Mouse (Mus musculus): Measurements from ENCODE around the gene Hist1h2an. TPM values are rescaled to one million over a fixed set of nuclear protein-coding genes. Genes with fewer than 3 reads are reported as not detected.

Hist1h2an gene
- polyA plus RNA-seq, 1 experiment from 2014 or later: 11.7 TPM

DNA sequence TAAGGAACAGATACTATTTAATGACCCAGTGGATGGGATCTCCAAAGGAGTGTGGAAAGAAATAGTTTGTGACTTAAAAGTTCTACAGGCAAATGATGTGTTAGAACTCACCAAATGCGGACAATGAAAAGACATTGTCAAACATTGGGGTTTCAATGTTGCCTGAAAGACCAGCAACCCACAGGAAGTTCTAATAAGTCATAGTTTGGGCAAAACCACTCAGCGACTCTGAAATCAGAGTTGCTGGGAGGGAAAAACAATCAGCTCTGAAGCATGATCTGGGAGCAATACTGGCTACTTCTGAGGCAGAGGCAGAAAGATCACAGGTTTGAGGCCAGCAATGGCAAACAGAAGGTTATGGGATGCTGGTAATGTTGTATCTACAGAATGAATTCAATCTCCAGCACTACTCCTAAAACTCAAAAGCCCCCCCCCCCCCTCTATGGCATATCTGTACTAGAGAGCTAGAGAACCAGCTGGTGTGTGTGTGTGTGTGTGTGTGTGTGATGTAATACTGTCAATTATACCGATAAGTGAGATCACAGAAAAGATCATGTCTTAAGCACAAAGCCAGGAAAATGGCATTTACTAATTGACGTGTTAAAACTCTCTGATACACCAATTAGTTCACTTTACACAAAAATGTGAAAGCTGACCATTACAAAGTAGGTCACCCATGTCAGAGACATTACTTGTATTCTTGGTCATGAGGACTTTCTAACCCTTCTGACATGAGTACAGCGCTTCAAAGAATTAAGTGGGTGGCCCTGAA lies 37.4 kb downstream of the Hist1h2an start:
- Histone ChIP-seq H3K27me3 (ENCODE audit: low read depth, poor library complexity, severe bottlenecking) (no peaks in the 10 kb centered on the region), H3K27ac (replicated peaks) (peak overlapping the region; percentile 91), H3K9me3 (replicated peaks) (no peaks in the 10 kb centered on the region), H3K4me1 (peaks cover 45% of the 10 kb centered on the region), H3K36me3 (no peaks in the 10 kb centered on the region), H3K4me3 (peak overlapping the region; percentile 61)
- DNase-seq (ENCODE audit: low spot score): peak; percentile 58
- 6% methylated on average over 5 of the region's 5 CpGs for WGBS

DNA sequence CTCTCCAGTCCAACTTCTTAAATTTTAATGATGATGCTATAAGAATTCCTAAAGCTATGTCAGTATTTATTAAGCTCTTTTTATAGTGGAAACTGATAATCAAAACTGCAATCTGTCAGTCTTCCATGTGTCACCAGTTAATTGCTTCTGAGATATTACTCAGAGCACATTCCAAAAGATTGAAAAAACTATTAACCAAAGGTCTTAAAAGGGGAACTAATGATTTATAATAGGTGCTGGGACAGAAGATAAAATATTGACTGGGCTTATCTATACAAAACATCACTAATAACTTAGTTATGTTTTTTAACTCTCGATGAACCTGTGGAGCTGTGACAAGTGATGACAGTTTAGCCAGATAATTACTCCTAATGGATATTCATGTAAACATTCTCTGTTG lies 42.0 kb downstream of the Hist1h2an start:
- Histone ChIP-seq H3K9me3 (replicated peaks) (no peaks in the 10 kb centered on the region), H3K4me3 (no peak overlapping the region), H3K27me3 (ENCODE audit: low read depth, poor library complexity, severe bottlenecking) (no peaks in the 10 kb centered on the region), H3K36me3 (no peaks in the 10 kb centered on the region), H3K4me1 (peaks cover 20% of the 10 kb centered on the region), H3K27ac (replicated peaks) (no peak overlapping the region)
- 87% methylated on average over 1 of the region's 1 CpGs for WGBS
- DNase-seq (ENCODE audit: low spot score): no peak

Small RNAs within 50 kb of the gene (microRNA-seq; reads per million reads assigned to microRNA genes)
- gene Gm19658: not detected
- gene Gm44346: not detected
- gene Gm44454: 1.8 reads per million
- not detected for gene Gm44466

Other genes with a start within 250 kb of the Hist1h2an start
- gene Olfr1366, start 244.4 kb downstream of the Hist1h2an start, polyA plus RNA-seq (2016; fragmentation: Nextera tagmentation; extraction: Ambion mirVana): 0.11 and 0.15 TPM in 2 replicates
- gene Olfr1535, start 227.3 kb downstream of the Hist1h2an start, polyA plus RNA-seq (2016; fragmentation: Nextera tagmentation; extraction: Ambion mirVana): not detected in 2 replicates
- gene Olfr1364, start 205.5 kb downstream of the Hist1h2an start, polyA plus RNA-seq (2016; fragmentation: Nextera tagmentation; extraction: Ambion mirVana): not detected in 2 replicates
- gene Olfr1362, start 173.2 kb downstream of the Hist1h2an start, polyA plus RNA-seq (2016; fragmentation: Nextera tagmentation; extraction: Ambion mirVana): not detected in 2 replicates
- gene Olfr11, start 144.7 kb downstream of the Hist1h2an start, polyA plus RNA-seq (2016; fragmentation: Nextera tagmentation; extraction: Ambion mirVana): not detected in 2 replicates
- gene Olfr1361, start 123.8 kb downstream of the Hist1h2an start, polyA plus RNA-seq (2016; fragmentation: Nextera tagmentation; extraction: Ambion mirVana): not detected in 2 replicates
- not detected in 2 replicates for gene Olfr1360, start 109.8 kb downstream of the Hist1h2an start, polyA plus RNA-seq (2016; fragmentation: Nextera tagmentation; extraction: Ambion mirVana)
- not detected in 2 replicates for gene Olfr1359, start 89.1 kb downstream of the Hist1h2an start, polyA plus RNA-seq (2016; fragmentation: Nextera tagmentation; extraction: Ambion mirVana)
- gene Hist1h2bl, start 71.1 kb downstream of the Hist1h2an start, polyA plus RNA-seq (2016; fragmentation: Nextera tagmentation; extraction: Ambion mirVana): 1.4 and 3.4 TPM in 2 replicates
- gene Hist1h2ai, start 70.8 kb downstream of the Hist1h2an start, polyA plus RNA-seq (2016; fragmentation: Nextera tagmentation; extraction: Ambion mirVana): 12.2 and 21.8 TPM in 2 replicates
- gene Hist1h3h, start 69.6 kb downstream of the Hist1h2an start, polyA plus RNA-seq (2016; fragmentation: Nextera tagmentation; extraction: Ambion mirVana): 8.9 and 11.3 TPM in 2 replicates
- 5.2 and 7.5 TPM in 2 replicates for gene Hist1h2bm, start 65.2 kb downstream of the Hist1h2an start, polyA plus RNA-seq (2016; fragmentation: Nextera tagmentation; extraction: Ambion mirVana)
- gene Hist1h4j, start 52.2 kb downstream of the Hist1h2an start, polyA plus RNA-seq (2016; fragmentation: Nextera tagmentation; extraction: Ambion mirVana): 1.0 and 1.2 TPM in 2 replicates
- gene Hist1h4k, start 36.7 kb downstream of the Hist1h2an start, polyA plus RNA-seq (2016; fragmentation: Nextera tagmentation; extraction: Ambion mirVana): 1.7 and 6.4 TPM in 2 replicates
- gene Hist1h2ak, start 33.4 kb downstream of the Hist1h2an start, polyA plus RNA-seq (2016; fragmentation: Nextera tagmentation; extraction: Ambion mirVana): 16.8 and 19.9 TPM in 2 replicates
- 0.55 and 2.6 TPM in 2 replicates for gene Hist1h2bn, start 33.1 kb downstream of the Hist1h2an start, polyA plus RNA-seq (2016; fragmentation: Nextera tagmentation; extraction: Ambion mirVana)
- 31.5 and 37.7 TPM in 2 replicates for gene Hist1h1b, start 6.6 kb downstream of the Hist1h2an start, polyA plus RNA-seq (2016; fragmentation: Nextera tagmentation; extraction: Ambion mirVana)
- 114 and 126 TPM in 2 replicates for gene Hist1h3i, start 3.8 kb downstream of the Hist1h2an start, polyA plus RNA-seq (2016; fragmentation: Nextera tagmentation; extraction: Ambion mirVana)
- 3.9 and 4.2 TPM in 2 replicates for gene Hist1h2bp, start 243 bp upstream of the Hist1h2an start, polyA plus RNA-seq (2016; fragmentation: Nextera tagmentation; extraction: Ambion mirVana)
- gene Hist1h2bq, start 23.0 kb upstream of the Hist1h2an start, polyA plus RNA-seq (2016; fragmentation: Nextera tagmentation; extraction: Ambion mirVana): 15.4 and 17.4 TPM in 2 replicates
- 1.6 TPM in 1 of 2 replicates, not detected in the other for gene Hist1h2ao, start 23.2 kb upstream of the Hist1h2an start, polyA plus RNA-seq (2016; fragmentation: Nextera tagmentation; extraction: Ambion mirVana)
- gene Hist1h4m, start 24.5 kb upstream of the Hist1h2an start, polyA plus RNA-seq (2016; fragmentation: Nextera tagmentation; extraction: Ambion mirVana): not detected in 2 replicates
- gene Hist1h4n, start 45.0 kb upstream of the Hist1h2an start, polyA plus RNA-seq (2016; fragmentation: Nextera tagmentation; extraction: Ambion mirVana): 7.7 and 10.8 TPM in 2 replicates
- gene Hist1h2ap, start 46.3 kb upstream of the Hist1h2an start, polyA plus RNA-seq (2016; fragmentation: Nextera tagmentation; extraction: Ambion mirVana): 5,863 and 6,710 TPM in 2 replicates
- 15.6 and 19.0 TPM in 2 replicates for gene Hist1h2br, start 46.5 kb upstream of the Hist1h2an start, polyA plus RNA-seq (2016; fragmentation: Nextera tagmentation; extraction: Ambion mirVana)
- gene Zfp184, start 157.9 kb upstream of the Hist1h2an start, polyA plus RNA-seq (2016; fragmentation: Nextera tagmentation; extraction: Ambion mirVana): 23.8 and 24.8 TPM in 2 replicates
- 0.11 TPM in 1 of 2 replicates, not detected in the other for gene Pom121l2, start 194.0 kb upstream of the Hist1h2an start, polyA plus RNA-seq (2016; fragmentation: Nextera tagmentation; extraction: Ambion mirVana)
- gene Prss16, start 222.5 kb upstream of the Hist1h2an start, polyA plus RNA-seq (2016; fragmentation: Nextera tagmentation; extraction: Ambion mirVana): not detected in 2 replicates
- gene Hist1h2ah, start 248.3 kb upstream of the Hist1h2an start, polyA plus RNA-seq (2016; fragmentation: Nextera tagmentation; extraction: Ambion mirVana): 10.6 and 11.4 TPM in 2 replicates
- 9.4 and 9.7 TPM in 2 replicates for gene Hist1h2bk, start 248.7 kb upstream of the Hist1h2an start, polyA plus RNA-seq (2016; fragmentation: Nextera tagmentation; extraction: Ambion mirVana)

Data from midbrain, embryonic 10.5 days (tissue).